Mouse (Mus musculus) stomach, postnatal 0 days (tissue): ENCODE data around the gene Txndc8.

Source experiments
- CTCF ChIP-seq: IDR thresholded peaks from 2 replicates; pipeline ENCODE4 v1.5.1; 2016; ENCODE audit warnings: antibody characterized with exemption, low read depth, mild to moderate bottlenecking, moderate library complexity
- EP300 ChIP-seq: optimal IDR thresholded peaks from 2 replicates; pipeline ENCODE3; 2016; ENCODE audit warnings: antibody characterized with exemption

GRCm38 (mm10) chr4:58054441-58054840, 45.5 kb upstream of the Txndc8 start:
- TF ChIP-seq EP300 (no peak), CTCF (no peak)
